Mouse (Mus musculus): ENCODE results near the gene Mslnl.

- TF ChIP-seq CTCF (IDR thresholded peaks at IDR 0.05; ENCODE audit: low read depth, low read length) (no peak), GATA1 (IDR thresholded peaks at IDR 0.05; ENCODE audit: borderline replicate concordance, low read length) (no peak), POLR2AphosphoS5 (IDR thresholded peaks at IDR 0.05; ENCODE audit: insufficient replicate concordance, low read depth, low read length) (no peak), TAL1 (conservative IDR thresholded peaks at IDR 0.05; ENCODE audit: low read depth, low read length) (no peak)
Measured at GRCm38 (mm10) chr17:25762591-25762990, 26.7 kb downstream of the Mslnl start.

Measured in G1E (cell line).